In genomic region chr2:71673087-71673920, GRCm38 (mm10) we compare ENCODE assay signal across 9 mouse cellular contexts.
DNase-seq lines count a peak whose midpoint lies in the region; ATAC-seq and TF ChIP-seq lines count a peak whose summit lies in the region.
"Had no signal": no experiment of that assay in that cellular context is flagged by ENCODE, and none has a peak within 500 bp of the region (broad histone marks: within the 10 kb centered on the region; RNA-seq: fewer than 3 reads in every experiment).

No protein-coding gene starts in this region.

- no peaks in the 10 kb centered on the region for H3K9me3 ChIP-seq in neural tube, embryonic 15.5 days (replicated peaks)
- no peaks in the 10 kb centered on the region for H3K9me3 ChIP-seq in limb, embryonic 12.5 days
- H3K9me3 ChIP-seq in neural tube, embryonic 14.5 days (ENCODE audit: control insufficient read depth, low read length) = no peaks in the 10 kb centered on the region

- no peak overlapping the region for H3K4me2 ChIP-seq in neural tube, embryonic 15.5 days
- H3K4me2 ChIP-seq in limb, embryonic 12.5 days = no peak overlapping the region
- no peak overlapping the region for H3K4me2 ChIP-seq in neural tube, embryonic 14.5 days (ENCODE audit: low read depth, low read length)

- ATAC-seq in neural tube, embryonic 15.5 days (ENCODE audit: low FRiP score) = no peak
- peak; percentile 62 for ATAC-seq in limb, embryonic 12.5 days (ENCODE audit: insufficient number of reproducible peaks, insufficient read depth, low FRiP score, low TSS enrichment, low read depth)
- ATAC-seq in neural tube, embryonic 14.5 days (ENCODE audit: low read depth) = peak; percentile 24; the same call in 1 of the 2 replicates
- no peak for ATAC-seq in cerebellum, adult (ENCODE audit: insufficient number of reproducible peaks, low FRiP score, low TSS enrichment)

- H3K9ac ChIP-seq in neural tube, embryonic 15.5 days (replicated peaks) = no peak overlapping the region
- H3K9ac ChIP-seq in limb, embryonic 12.5 days (replicated peaks) = no peak overlapping the region
- no peak overlapping the region for H3K9ac ChIP-seq in neural tube, embryonic 14.5 days (replicated peaks; ENCODE audit: low read depth, low read length)

- WGBS in neural tube, embryonic 15.5 days = 81% methylated on average over 18 of the region's 18 CpGs
- 75% methylated on average over 18 of the region's 18 CpGs for WGBS in limb, embryonic 12.5 days
- 72% methylated on average over 18 of the region's 18 CpGs for WGBS in neural tube, embryonic 14.5 days
- 71% methylated on average over 18 of the region's 18 CpGs for WGBS in cerebellum, adult 2 months

- H3K36me3 ChIP-seq in neural tube, embryonic 15.5 days = no peaks in the 10 kb centered on the region
- H3K36me3 ChIP-seq in limb, embryonic 12.5 days = no peaks in the 10 kb centered on the region
- H3K36me3 ChIP-seq in neural tube, embryonic 14.5 days (ENCODE audit: control insufficient read depth, insufficient read depth, low read length) = no peaks in the 10 kb centered on the region

- TF ChIP-seq CTCF in cerebellum, adult 2 months (IDR thresholded peaks at IDR 0.05; ENCODE audit: borderline replicate concordance, insufficient read depth, low read depth, low read length) = no peak

- peaks cover 4% of the 10 kb centered on the region; the same call in 1 of the 2 replicates for H3K4me1 ChIP-seq in neural tube, embryonic 15.5 days
- H3K4me1 ChIP-seq in limb, embryonic 12.5 days (replicated peaks) = peaks cover 14% of the 10 kb centered on the region
- H3K4me1 ChIP-seq in neural tube, embryonic 14.5 days (ENCODE audit: control insufficient read depth, insufficient read depth, low read length) = no peaks in the 10 kb centered on the region
- H3K4me1 ChIP-seq in cerebellum, adult 2 months (ENCODE audit: control insufficient read depth, insufficient read depth, low read length) = no peaks in the 10 kb centered on the region

- no peak overlapping the region for H3K27ac ChIP-seq in neural tube, embryonic 15.5 days (replicated peaks)
- H3K27ac ChIP-seq in limb, embryonic 12.5 days = peak overlapping the region; percentile 69
- H3K27ac ChIP-seq in neural tube, embryonic 14.5 days (ENCODE audit: low read depth, low read length) = no peak overlapping the region
- H3K27ac ChIP-seq in cerebellum, adult 2 months (ENCODE audit: insufficient read depth, low read length) = no peak overlapping the region

- no peak overlapping the region for H3K4me3 ChIP-seq in neural tube, embryonic 15.5 days (replicated peaks)
- no peak overlapping the region for H3K4me3 ChIP-seq in limb, embryonic 12.5 days (replicated peaks)
- no peak overlapping the region for H3K4me3 ChIP-seq in neural tube, embryonic 14.5 days (ENCODE audit: low read depth, low read length)
- no peak overlapping the region for H3K4me3 ChIP-seq in cerebellum, adult 2 months (replicated peaks; ENCODE audit: insufficient read depth, low read depth, low read length)
- H3K4me3 ChIP-seq: erythroblast, embryonic 14.5 days had no signal

- DNase-seq in neural tube, embryonic 10.5 days (ENCODE audit: extremely low spot score, low spot score) = peak; percentile 31
- DNase-seq in heart, postnatal 10 days = peak; percentile 81 to 87
- DNase-seq in urinary bladder, postnatal 25 days (ENCODE audit: low spot score) = no peak
- DNase-seq in cerebellum, adult 2 months = no peak

- no peak for TF ChIP-seq POLR2A in cerebellum, adult 2 months (IDR thresholded peaks at IDR 0.05; ENCODE audit: borderline replicate concordance, insufficient read depth, low read length)

- H3K27me3 ChIP-seq in neural tube, embryonic 15.5 days (replicated peaks) = no peaks in the 10 kb centered on the region
- no peaks in the 10 kb centered on the region for H3K27me3 ChIP-seq in limb, embryonic 12.5 days
- no peaks in the 10 kb centered on the region for H3K27me3 ChIP-seq in neural tube, embryonic 14.5 days (ENCODE audit: control insufficient read depth, insufficient read depth, low read length)
- no peaks in the 10 kb centered on the region for H3K27me3 ChIP-seq in cerebellum, adult 2 months (ENCODE audit: control insufficient read depth, insufficient read depth, low read length)

- intact Hi-C loops in heart, postnatal 10 days (cut with DNase I) = loop anchor here (1.0 to 5.0 kb wide), 3 partner anchors 71 to 139 kb away; no protein-coding TSS in a partner anchor

Comparison
In these comparisons a context has a peak if more than half of its experiments do, and no peak if none do; other contexts are left out.
1. ATAC-seq: peak in limb, embryonic 12.5 days (single experiment) and neural tube, embryonic 14.5 days (single experiment); none in neural tube, embryonic 15.5 days (single experiment) and cerebellum, adult (single experiment).
2. DNase-seq: peak in neural tube, embryonic 10.5 days (single experiment) and heart, postnatal 10 days (2 of 2); none in urinary bladder, postnatal 25 days (single experiment) and cerebellum, adult 2 months (0 of 2).